Mouse (Mus musculus): Measurements from ENCODE around the gene Olfr1451. TPM values are rescaled to one million over a fixed set of nuclear protein-coding genes. Genes with fewer than 3 reads are reported as not detected.

Gene Olfr1451
- polyA plus RNA-seq (2015; fragmentation: Nextera tagmentation; extraction: Ambion mirVana) = not detected in 2 replicates

DNA sequence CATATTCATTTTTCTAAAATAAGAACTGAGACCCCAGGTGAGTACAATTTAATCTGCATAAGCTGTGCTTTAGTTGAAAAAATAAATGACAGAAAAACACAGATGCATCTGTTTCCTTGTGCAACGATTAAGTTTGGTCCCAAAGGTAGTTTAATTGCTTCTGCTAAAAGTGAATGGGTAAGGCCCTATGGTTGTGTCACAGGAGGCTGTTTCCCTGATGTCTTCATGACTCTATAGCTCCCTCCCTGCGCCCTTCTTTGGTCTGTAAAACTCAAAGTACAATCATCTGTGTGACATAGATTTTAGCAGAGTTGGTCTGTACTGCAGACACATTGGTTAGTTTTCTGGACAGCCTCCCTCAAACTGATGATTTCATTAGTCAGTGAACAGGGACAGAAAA, at the start of gene Olfr1451:
Gene Olfr1451 (plus strand): TSS at position 301 of the 400 bp plus-strand sequence.

DNA sequence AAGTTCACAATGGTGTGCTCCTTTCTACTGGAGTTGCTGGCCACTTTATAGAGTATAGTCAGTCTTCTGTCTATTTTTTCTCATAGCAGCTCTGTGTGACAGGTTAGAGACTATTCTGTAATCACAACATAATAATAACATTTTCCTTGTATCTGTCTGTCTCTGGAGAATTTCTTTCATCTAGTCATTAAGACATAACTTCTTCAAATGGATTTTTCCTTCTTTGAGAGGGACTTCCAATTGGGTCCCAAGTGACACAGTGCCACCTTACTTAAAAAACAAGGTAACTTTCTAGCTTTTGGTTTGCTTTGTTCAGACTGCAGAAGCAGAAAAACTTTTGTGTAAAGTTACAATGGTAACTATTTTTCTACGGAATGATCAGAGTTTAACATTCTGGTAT, 44.9 kb upstream of the Olfr1451 start, which contains the start of gene Olfr1450:
Gene Olfr1450 (plus strand): TSS at position 301 of the 400 bp plus-strand sequence.

GRCm38 (mm10) chr19:13028227-13028626, 33.4 kb downstream of the Olfr1451 start, which contains the start of gene Olfr1453:
Gene Olfr1453, minus strand, starts transcription at chr19:13028327.

Other genes starting within 250 kb of the Olfr1451 start
- gene Cntf, start 229.4 kb upstream of the Olfr1451 start, polyA plus RNA-seq (2015; fragmentation: Nextera tagmentation; extraction: Ambion mirVana) = 0.16 and 0.63 TPM in 2 replicates
- gene Zfp91, start 198.9 kb upstream of the Olfr1451 start, polyA plus RNA-seq (2015; fragmentation: Nextera tagmentation; extraction: Ambion mirVana) = 10.3 and 11.7 TPM in 2 replicates
- gene Lpxn, start 198.8 kb upstream of the Olfr1451 start, polyA plus RNA-seq (2015; fragmentation: Nextera tagmentation; extraction: Ambion mirVana) = 3.0 and 3.6 TPM in 2 replicates
- gene Gm5244, start 148.3 kb upstream of the Olfr1451 start, polyA plus RNA-seq (2015; fragmentation: Nextera tagmentation; extraction: Ambion mirVana) = not detected in 2 replicates
- gene Olfr1444, start 137.7 kb upstream of the Olfr1451 start, polyA plus RNA-seq (2015; fragmentation: Nextera tagmentation; extraction: Ambion mirVana) = not detected in 2 replicates
- not detected in 2 replicates for gene Olfr1445, start 111.2 kb upstream of the Olfr1451 start, polyA plus RNA-seq (2015; fragmentation: Nextera tagmentation; extraction: Ambion mirVana)
- not detected in 2 replicates for gene Olfr1446, start 101.5 kb upstream of the Olfr1451 start, polyA plus RNA-seq (2015; fragmentation: Nextera tagmentation; extraction: Ambion mirVana)
- not detected in 2 replicates for gene Olfr1447, start 91.3 kb upstream of the Olfr1451 start, polyA plus RNA-seq (2015; fragmentation: Nextera tagmentation; extraction: Ambion mirVana)
- not detected in 2 replicates for gene Olfr1448, start 70.6 kb upstream of the Olfr1451 start, polyA plus RNA-seq (2015; fragmentation: Nextera tagmentation; extraction: Ambion mirVana)
- gene Olfr1449, start 64.2 kb upstream of the Olfr1451 start, polyA plus RNA-seq (2015; fragmentation: Nextera tagmentation; extraction: Ambion mirVana) = not detected in 2 replicates
- not detected in 2 replicates for gene Olfr1450, start 44.8 kb upstream of the Olfr1451 start, polyA plus RNA-seq (2015; fragmentation: Nextera tagmentation; extraction: Ambion mirVana)
- not detected in 2 replicates for gene Olfr1453, start 33.3 kb downstream of the Olfr1451 start, polyA plus RNA-seq (2015; fragmentation: Nextera tagmentation; extraction: Ambion mirVana)
- not detected in 2 replicates for gene Olfr1454, start 65.6 kb downstream of the Olfr1451 start, polyA plus RNA-seq (2015; fragmentation: Nextera tagmentation; extraction: Ambion mirVana)
- gene Olfr1457, start 102.9 kb downstream of the Olfr1451 start, polyA plus RNA-seq (2015; fragmentation: Nextera tagmentation; extraction: Ambion mirVana) = not detected in 2 replicates
- not detected in 2 replicates for gene Olfr1458, start 111.8 kb downstream of the Olfr1451 start, polyA plus RNA-seq (2015; fragmentation: Nextera tagmentation; extraction: Ambion mirVana)
- gene Olfr1459, start 154.5 kb downstream of the Olfr1451 start, polyA plus RNA-seq (2015; fragmentation: Nextera tagmentation; extraction: Ambion mirVana) = not detected in 2 replicates
- gene Olfr1461, start 168.0 kb downstream of the Olfr1451 start, polyA plus RNA-seq (2015; fragmentation: Nextera tagmentation; extraction: Ambion mirVana) = not detected in 2 replicates
- not detected in 2 replicates for gene Olfr1462, start 190.7 kb downstream of the Olfr1451 start, polyA plus RNA-seq (2015; fragmentation: Nextera tagmentation; extraction: Ambion mirVana)
- gene Olfr1463, start 236.3 kb downstream of the Olfr1451 start, polyA plus RNA-seq (2015; fragmentation: Nextera tagmentation; extraction: Ambion mirVana) = not detected in 2 replicates